Mouse (Mus musculus): ENCODE data around the gene Wwox. TPM values are rescaled to one million over a fixed set of nuclear protein-coding genes. Genes with fewer than 3 reads are reported as not detected.

The Wwox gene
- polyA plus RNA-seq, 1 experiment from 2014 or later = 10.5 TPM

GRCm38 (mm10) chr8:114855833-114856232 lies 416.4 kb downstream of the Wwox start:
- H3K4me1 ChIP-seq = no peaks in the 10 kb centered on the region
- no peak overlapping the region for H3K4me2 ChIP-seq (replicated peaks)
- no peak for ATAC-seq (ENCODE audit: insufficient number of reproducible peaks, insufficient read depth, low FRiP score, low TSS enrichment)
- H3K4me3 ChIP-seq = no peak overlapping the region
- WGBS = 15% methylated on average over 7 of the region's 7 CpGs
- no peaks in the 10 kb centered on the region for H3K9me3 ChIP-seq
- H3K36me3 ChIP-seq = no peaks in the 10 kb centered on the region
- H3K9ac ChIP-seq = no peak overlapping the region
- no peaks in the 10 kb centered on the region for H3K27me3 ChIP-seq
- H3K27ac ChIP-seq = no peak overlapping the region

DNA sequence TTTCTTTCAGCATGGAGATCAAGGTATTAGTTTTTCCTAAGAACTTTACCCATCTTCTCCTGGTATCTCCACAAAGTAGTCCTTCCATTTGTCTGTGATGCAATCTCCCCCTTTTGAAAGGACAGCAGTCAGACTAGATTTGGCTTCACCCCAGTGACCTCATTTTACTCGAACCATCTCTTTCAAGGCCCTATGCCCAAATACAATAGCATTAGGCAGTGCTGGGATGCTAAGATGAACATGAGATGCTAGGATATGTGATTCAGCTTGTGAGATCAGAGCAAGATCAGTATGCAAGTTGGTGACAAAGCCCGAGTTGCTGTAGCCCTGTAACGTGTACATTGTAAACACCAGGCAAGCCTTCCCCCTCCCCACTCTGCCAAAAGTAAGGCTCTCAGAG lies 426.5 kb downstream of the Wwox start:
- H3K27ac ChIP-seq = no peak overlapping the region
- no peak overlapping the region for H3K9ac ChIP-seq
- H3K4me3 ChIP-seq = no peak overlapping the region
- ATAC-seq (ENCODE audit: insufficient number of reproducible peaks, insufficient read depth, low FRiP score, low TSS enrichment) = no peak
- H3K27me3 ChIP-seq = no peaks in the 10 kb centered on the region
- H3K4me1 ChIP-seq = 0 out of 2 replicates have a peak, but pooled peaks cover 7% of the 10 kb centered on the region
- H3K36me3 ChIP-seq = no peaks in the 10 kb centered on the region
- WGBS = 52% methylated on average over 3 of the region's 3 CpGs
- no peak overlapping the region for H3K4me2 ChIP-seq (replicated peaks)
- H3K9me3 ChIP-seq = no peaks in the 10 kb centered on the region

- H3K4me1 ChIP-seq = no peaks in the 10 kb centered on the region
- H3K27me3 ChIP-seq = no peaks in the 10 kb centered on the region
- 89% methylated on average over 6 of the region's 6 CpGs for WGBS
- no peak overlapping the region for H3K4me2 ChIP-seq (replicated peaks)
- no peak for ATAC-seq (ENCODE audit: insufficient number of reproducible peaks, insufficient read depth, low FRiP score, low TSS enrichment)
- H3K36me3 ChIP-seq = no peaks in the 10 kb centered on the region
- H3K9me3 ChIP-seq = no peaks in the 10 kb centered on the region
- H3K4me3 ChIP-seq = no peak overlapping the region
- no peak overlapping the region for H3K27ac ChIP-seq
- H3K9ac ChIP-seq = no peak overlapping the region
These were observed 429.9 kb downstream of the Wwox start for GRCm38 (mm10) chr8:114869321-114869720.

- Histone ChIP-seq H3K27ac (no peak overlapping the region), H3K36me3 (no peaks in the 10 kb centered on the region), H3K4me2 (replicated peaks) (no peak overlapping the region), H3K27me3 (no peaks in the 10 kb centered on the region), H3K4me3 (no peak overlapping the region), H3K9ac (no peak overlapping the region), H3K9me3 (no peaks in the 10 kb centered on the region), H3K4me1 (no peaks in the 10 kb centered on the region)
- ATAC-seq (ENCODE audit: insufficient number of reproducible peaks, insufficient read depth, low FRiP score, low TSS enrichment) = no peak
- 91% methylated on average over 8 of the region's 8 CpGs for WGBS
These were observed 431.0 kb downstream of the Wwox start for GRCm38 (mm10) chr8:114870410-114870809.

DNA sequence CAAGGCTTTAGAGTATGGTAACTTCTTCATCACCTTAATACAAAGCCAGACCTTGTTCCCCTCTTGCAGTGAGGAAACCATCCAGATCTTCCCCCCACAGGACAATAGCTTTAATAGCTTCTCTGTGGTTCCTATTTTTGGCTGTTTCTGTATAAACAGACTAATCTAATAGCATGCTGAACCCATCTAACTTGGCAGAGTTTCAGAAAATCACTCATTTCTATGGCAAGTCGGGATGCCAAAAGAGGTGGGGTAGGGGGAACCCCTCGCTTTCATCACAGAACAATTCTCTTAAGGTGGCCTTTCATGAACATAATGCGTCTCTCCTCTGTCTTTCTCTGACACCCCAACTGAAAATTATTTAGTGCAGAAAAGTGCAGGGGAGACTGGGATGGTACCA lies 433.0 kb downstream of the Wwox start:
- ATAC-seq (ENCODE audit: insufficient number of reproducible peaks, insufficient read depth, low FRiP score, low TSS enrichment) = no peak
- no peak overlapping the region for H3K4me3 ChIP-seq

GRCm38 (mm10) chr8:114875161-114875560 lies 435.7 kb downstream of the Wwox start:
- no peak overlapping the region for H3K4me3 ChIP-seq
- H3K9me3 ChIP-seq = no peaks in the 10 kb centered on the region
- no peak for ATAC-seq (ENCODE audit: insufficient number of reproducible peaks, insufficient read depth, low FRiP score, low TSS enrichment)
- 0 out of 2 replicates have a peak, but pooled peaks cover 3% of the 10 kb centered on the region for H3K27me3 ChIP-seq
- H3K27ac ChIP-seq = no peak overlapping the region
- WGBS = 83% methylated on average over 5 of the region's 5 CpGs
- no peak overlapping the region for H3K9ac ChIP-seq
- no peaks in the 10 kb centered on the region for H3K36me3 ChIP-seq
- H3K4me2 ChIP-seq (replicated peaks) = no peak overlapping the region
- peaks cover 21% of the 10 kb centered on the region; the same call in 1 of the 2 replicates for H3K4me1 ChIP-seq

More for the DNA sequence above, 433.0 kb downstream of the Wwox start:
- H3K27ac ChIP-seq = no peak overlapping the region
- H3K27me3 ChIP-seq = no peaks in the 10 kb centered on the region
- H3K9ac ChIP-seq = no peak overlapping the region
- WGBS = 73% methylated on average over 3 of the region's 3 CpGs
- peaks cover 12% of the 10 kb centered on the region; the same call in 1 of the 2 replicates for H3K4me1 ChIP-seq
- H3K36me3 ChIP-seq = no peaks in the 10 kb centered on the region
- no peak overlapping the region for H3K4me2 ChIP-seq (replicated peaks)
- no peaks in the 10 kb centered on the region for H3K9me3 ChIP-seq

GRCm38 (mm10) chr8:114876161-114876611 lies 436.7 kb downstream of the Wwox start:
- H3K4me3 ChIP-seq = no peak overlapping the region
- 0 out of 2 replicates have a peak, but pooled peaks cover 3% of the 10 kb centered on the region for H3K27me3 ChIP-seq
- peak overlapping the region; percentile 50; the same call in 1 of the 2 replicates for H3K27ac ChIP-seq
- peak overlapping the region; percentile 26; the same call in 1 of the 2 replicates for H3K4me2 ChIP-seq (replicated peaks)
- no peaks in the 10 kb centered on the region for H3K9me3 ChIP-seq
- no peak overlapping the region for H3K9ac ChIP-seq
- ATAC-seq (ENCODE audit: insufficient number of reproducible peaks, insufficient read depth, low FRiP score, low TSS enrichment) = no peak
- 11% methylated on average over 11 of the region's 11 CpGs for WGBS
- no peaks in the 10 kb centered on the region for H3K36me3 ChIP-seq
- H3K4me1 ChIP-seq = peaks cover 31% of the 10 kb centered on the region; the same call in 1 of the 2 replicates

- ATAC-seq (ENCODE audit: insufficient number of reproducible peaks, insufficient read depth, low FRiP score, low TSS enrichment) = no peak
- 33% methylated on average over 9 of the region's 9 CpGs for WGBS
- Histone ChIP-seq H3K4me1 (peaks cover 33% of the 10 kb centered on the region), H3K27me3 (0 out of 2 replicates have a peak, but pooled peaks cover 3% of the 10 kb centered on the region), H3K27ac (0 out of 2 replicates have a peak overlapping the region, but pooled peaks have one; percentile 50), H3K36me3 (no peaks in the 10 kb centered on the region), H3K9me3 (no peaks in the 10 kb centered on the region), H3K9ac (no peak overlapping the region), H3K4me2 (replicated peaks) (peak overlapping the region; percentile 26; the same call in 1 of the 2 replicates), H3K4me3 (no peak overlapping the region)
These were observed 437.3 kb downstream of the Wwox start for GRCm38 (mm10) chr8:114876696-114877206.

- H3K9me3 ChIP-seq = no peaks in the 10 kb centered on the region
- H3K4me2 ChIP-seq (replicated peaks) = no peak overlapping the region
- H3K36me3 ChIP-seq = no peaks in the 10 kb centered on the region
- 76% methylated on average over 10 of the region's 10 CpGs for WGBS
- H3K4me1 ChIP-seq = peaks cover 38% of the 10 kb centered on the region
- no peak overlapping the region for H3K27ac ChIP-seq
- H3K27me3 ChIP-seq = 0 out of 2 replicates have a peak, but pooled peaks cover 3% of the 10 kb centered on the region
- no peak overlapping the region for H3K9ac ChIP-seq
- no peak for ATAC-seq (ENCODE audit: insufficient number of reproducible peaks, insufficient read depth, low FRiP score, low TSS enrichment)
- H3K4me3 ChIP-seq = no peak overlapping the region
These were observed 437.8 kb downstream of the Wwox start for GRCm38 (mm10) chr8:114877234-114877633.

- H3K4me1 ChIP-seq = peaks cover 46% of the 10 kb centered on the region
- no peak overlapping the region for H3K9ac ChIP-seq
- no peaks in the 10 kb centered on the region for H3K9me3 ChIP-seq
- no peak for ATAC-seq (ENCODE audit: insufficient number of reproducible peaks, insufficient read depth, low FRiP score, low TSS enrichment)
- no peak overlapping the region for H3K4me3 ChIP-seq
- 77% methylated on average over 14 of the region's 14 CpGs for WGBS
- H3K36me3 ChIP-seq = no peaks in the 10 kb centered on the region
- H3K4me2 ChIP-seq (replicated peaks) = no peak overlapping the region
- no peak overlapping the region for H3K27ac ChIP-seq
- H3K27me3 ChIP-seq = 0 out of 2 replicates have a peak, but pooled peaks cover 3% of the 10 kb centered on the region
These were observed 439.2 kb downstream of the Wwox start for GRCm38 (mm10) chr8:114878449-114879276.

DNA sequence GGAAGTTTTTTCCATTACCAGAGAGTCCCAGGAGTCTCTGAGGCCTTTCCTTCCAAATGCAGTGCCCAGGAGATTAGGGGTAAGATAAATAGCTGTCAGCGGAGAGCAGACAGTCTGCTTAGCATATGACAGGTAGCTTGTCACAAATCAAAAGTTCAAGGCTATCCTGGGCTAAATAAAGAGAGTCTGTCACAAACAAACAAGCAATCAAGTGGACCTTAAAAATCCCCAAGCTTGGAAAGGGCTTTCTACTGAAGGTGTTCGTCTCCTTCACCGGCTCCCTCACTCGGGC lies 439.8 kb downstream of the Wwox start:
- no peak for ATAC-seq (ENCODE audit: insufficient number of reproducible peaks, insufficient read depth, low FRiP score, low TSS enrichment)
- H3K27ac ChIP-seq = no peak overlapping the region
- no peak overlapping the region for H3K9ac ChIP-seq
- no peak overlapping the region for H3K4me2 ChIP-seq (replicated peaks)
- H3K4me3 ChIP-seq = no peak overlapping the region
- H3K36me3 ChIP-seq = no peaks in the 10 kb centered on the region
- peaks cover 46% of the 10 kb centered on the region for H3K4me1 ChIP-seq
- H3K9me3 ChIP-seq = no peaks in the 10 kb centered on the region
- WGBS = 78% methylated on average over 4 of the region's 4 CpGs
- 0 out of 2 replicates have a peak, but pooled peaks cover 3% of the 10 kb centered on the region for H3K27me3 ChIP-seq

DNA sequence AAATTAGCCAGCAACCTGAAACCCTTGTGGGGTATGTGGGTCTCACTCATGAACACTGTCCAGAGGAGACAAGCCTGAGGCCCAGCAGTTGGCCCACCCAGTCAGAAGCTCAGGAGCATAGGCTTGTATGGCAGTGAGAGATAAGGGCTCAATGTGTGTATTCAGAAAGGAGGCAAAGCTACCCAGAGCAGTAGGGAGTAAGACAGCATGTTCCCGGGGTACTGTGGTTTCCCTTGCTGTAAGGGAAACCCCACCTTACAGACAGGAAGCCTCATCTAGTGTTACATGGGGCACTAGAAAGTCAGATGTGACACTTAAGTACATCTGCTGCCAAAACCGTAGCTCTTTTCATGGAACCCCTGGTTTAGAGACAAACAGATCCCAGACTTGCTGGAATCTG lies 440.2 kb downstream of the Wwox start:
- Histone ChIP-seq H3K27me3 (0 out of 2 replicates have a peak, but pooled peaks cover 3% of the 10 kb centered on the region), H3K9ac (no peak overlapping the region), H3K9me3 (no peaks in the 10 kb centered on the region), H3K4me3 (no peak overlapping the region), H3K36me3 (no peaks in the 10 kb centered on the region), H3K4me1 (peaks cover 46% of the 10 kb centered on the region), H3K27ac (no peak overlapping the region), H3K4me2 (replicated peaks) (no peak overlapping the region)
- ATAC-seq (ENCODE audit: insufficient number of reproducible peaks, insufficient read depth, low FRiP score, low TSS enrichment) = no peak
- 38% methylated on average over 2 of the region's 2 CpGs for WGBS
